Mouse (Mus musculus): Measurements from ENCODE around the gene Mkrn2. TPM values are rescaled to one million over a fixed set of nuclear protein-coding genes. Genes with fewer than 3 reads are reported as not detected.

Gene Mkrn2
- polyA plus RNA-seq, 1 experiment from 2014 or later: 32.4 TPM

GRCm38 (mm10) chr6:115594463-115594862, 7.2 kb upstream of the Mkrn2 start:
- Histone ChIP-seq H3K36me3 (ENCODE audit: control insufficient read depth, insufficient read depth, low read length) (no peaks in the 10 kb centered on the region), H3K4me3 (ENCODE audit: low read depth, low read length) (no peak overlapping the region), H3K27me3 (replicated peaks; ENCODE audit: control insufficient read depth, insufficient read depth, low read length) (no peaks in the 10 kb centered on the region), H3K27ac (replicated peaks; ENCODE audit: low read depth, low read length) (no peak overlapping the region), H3K4me2 (ENCODE audit: low read depth, low read length) (no peak overlapping the region), H3K9ac (ENCODE audit: low read depth, low read length) (no peak overlapping the region), H3K9me3 (ENCODE audit: control insufficient read depth, low read length) (no peaks in the 10 kb centered on the region), H3K4me1 (ENCODE audit: control insufficient read depth, insufficient read depth, low read length) (no peaks in the 10 kb centered on the region)
- 75% methylated on average over 3 of the region's 3 CpGs for WGBS
- no peak for ATAC-seq (ENCODE audit: low read depth)
- DNase-seq (ENCODE audit: low spot score): no peak

GRCm38 (mm10) chr6:115595667-115596066, 6.0 kb upstream of the Mkrn2 start:
- H3K36me3 ChIP-seq (ENCODE audit: control insufficient read depth, insufficient read depth, low read length): no peaks in the 10 kb centered on the region
- no peak overlapping the region for H3K4me2 ChIP-seq (ENCODE audit: low read depth, low read length)
- 59% methylated on average over 3 of the region's 3 CpGs for WGBS
- H3K4me1 ChIP-seq (ENCODE audit: control insufficient read depth, insufficient read depth, low read length): no peaks in the 10 kb centered on the region
- H3K9me3 ChIP-seq (ENCODE audit: control insufficient read depth, low read length): no peaks in the 10 kb centered on the region
- no peak overlapping the region for H3K9ac ChIP-seq (ENCODE audit: low read depth, low read length)
- ATAC-seq (ENCODE audit: low read depth): no peak
- no peak overlapping the region for H3K4me3 ChIP-seq (ENCODE audit: low read depth, low read length)
- H3K27me3 ChIP-seq (replicated peaks; ENCODE audit: control insufficient read depth, insufficient read depth, low read length): no peaks in the 10 kb centered on the region
- no peak overlapping the region for H3K27ac ChIP-seq (replicated peaks; ENCODE audit: low read depth, low read length)
- DNase-seq (ENCODE audit: low spot score): no peak

GRCm38 (mm10) chr6:115601322-115601714, 384 bp upstream of the Mkrn2 start:
- peak overlapping the region; percentile 54 for H3K4me2 ChIP-seq (ENCODE audit: low read depth, low read length)
- H3K27me3 ChIP-seq (replicated peaks; ENCODE audit: control insufficient read depth, insufficient read depth, low read length): no peaks in the 10 kb centered on the region
- ATAC-seq (ENCODE audit: low read depth): no peak
- H3K4me1 ChIP-seq (ENCODE audit: control insufficient read depth, insufficient read depth, low read length): peaks cover 9% of the 10 kb centered on the region
- no peaks in the 10 kb centered on the region for H3K36me3 ChIP-seq (ENCODE audit: control insufficient read depth, insufficient read depth, low read length)
- H3K27ac ChIP-seq (replicated peaks; ENCODE audit: low read depth, low read length): no peak overlapping the region
- H3K9me3 ChIP-seq (ENCODE audit: control insufficient read depth, low read length): no peaks in the 10 kb centered on the region
- peak overlapping the region; percentile 80 for H3K4me3 ChIP-seq (ENCODE audit: low read depth, low read length)
- WGBS: 73% methylated on average over 4 of the region's 4 CpGs
- DNase-seq (ENCODE audit: low spot score): no peak
- H3K9ac ChIP-seq (ENCODE audit: low read depth, low read length): no peak overlapping the region

DNA sequence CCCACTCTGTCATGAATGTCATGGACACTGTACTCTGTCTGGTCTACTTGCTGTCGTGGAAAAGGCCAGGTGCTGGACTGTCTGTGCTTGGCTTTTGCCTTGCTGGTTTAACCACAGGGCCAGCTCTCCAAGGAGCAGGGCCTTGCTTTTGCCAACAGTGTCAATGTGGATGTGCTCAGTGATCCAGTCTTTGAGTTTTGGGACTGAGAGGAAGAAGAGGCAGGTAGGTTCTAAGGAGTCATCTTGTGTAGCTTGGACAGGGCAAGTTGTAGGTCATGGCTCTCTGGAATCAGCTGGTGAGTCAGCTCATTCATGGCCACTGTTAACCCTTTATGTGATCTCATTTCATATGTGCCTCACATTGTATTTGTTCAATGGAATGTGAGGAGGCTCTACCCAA, 4.8 kb downstream of the Mkrn2 start:
- whole genome bisulfite sequencing: 65% methylated on average over 1 of the region's 1 CpGs
- Histone ChIP-seq H3K4me2 (ENCODE audit: low read depth, low read length) (no peak overlapping the region), H3K9ac (ENCODE audit: low read depth, low read length) (no peak overlapping the region), H3K27ac (replicated peaks; ENCODE audit: low read depth, low read length) (no peak overlapping the region), H3K4me1 (ENCODE audit: control insufficient read depth, insufficient read depth, low read length) (peaks cover 9% of the 10 kb centered on the region), H3K36me3 (ENCODE audit: control insufficient read depth, insufficient read depth, low read length) (peaks cover 26% of the 10 kb centered on the region), H3K27me3 (replicated peaks; ENCODE audit: control insufficient read depth, insufficient read depth, low read length) (no peaks in the 10 kb centered on the region), H3K9me3 (ENCODE audit: control insufficient read depth, low read length) (no peaks in the 10 kb centered on the region), H3K4me3 (ENCODE audit: low read depth, low read length) (no peak overlapping the region)
- DNase-seq (ENCODE audit: low spot score) (no peak), ATAC-seq (ENCODE audit: low read depth) (no peak)

GRCm38 (mm10) chr6:115607429-115607828, 5.7 kb downstream of the Mkrn2 start:
- H3K4me3 ChIP-seq (ENCODE audit: low read depth, low read length): no peak overlapping the region
- WGBS: 88% methylated on average over 4 of the region's 4 CpGs
- H3K27me3 ChIP-seq (replicated peaks; ENCODE audit: control insufficient read depth, insufficient read depth, low read length): no peaks in the 10 kb centered on the region
- ATAC-seq (ENCODE audit: low read depth) (no peak), DNase-seq (ENCODE audit: low spot score) (no peak)
- peaks cover 36% of the 10 kb centered on the region for H3K36me3 ChIP-seq (ENCODE audit: control insufficient read depth, insufficient read depth, low read length)
- no peak overlapping the region for H3K4me2 ChIP-seq (ENCODE audit: low read depth, low read length)
- no peaks in the 10 kb centered on the region for H3K9me3 ChIP-seq (ENCODE audit: control insufficient read depth, low read length)
- H3K4me1 ChIP-seq (ENCODE audit: control insufficient read depth, insufficient read depth, low read length): peaks cover 8% of the 10 kb centered on the region
- H3K27ac ChIP-seq (replicated peaks; ENCODE audit: low read depth, low read length): no peak overlapping the region
- H3K9ac ChIP-seq (ENCODE audit: low read depth, low read length): no peak overlapping the region

- DNase-seq (ENCODE audit: low spot score) (no peak), ATAC-seq (ENCODE audit: low read depth) (no peak)
- peaks cover 53% of the 10 kb centered on the region for H3K36me3 ChIP-seq (ENCODE audit: control insufficient read depth, insufficient read depth, low read length)
- H3K9me3 ChIP-seq (ENCODE audit: control insufficient read depth, low read length): no peaks in the 10 kb centered on the region
- H3K9ac ChIP-seq (ENCODE audit: low read depth, low read length): no peak overlapping the region
- no peak overlapping the region for H3K27ac ChIP-seq (replicated peaks; ENCODE audit: low read depth, low read length)
- no peak overlapping the region for H3K4me2 ChIP-seq (ENCODE audit: low read depth, low read length)
- no peaks in the 10 kb centered on the region for H3K4me1 ChIP-seq (ENCODE audit: control insufficient read depth, insufficient read depth, low read length)
- H3K27me3 ChIP-seq (replicated peaks; ENCODE audit: control insufficient read depth, insufficient read depth, low read length): no peaks in the 10 kb centered on the region
- WGBS: 67% methylated on average over 3 of the region's 3 CpGs
- H3K4me3 ChIP-seq (ENCODE audit: low read depth, low read length): no peak overlapping the region
Observed at GRCm38 (mm10) chr6:115609121-115609520, 7.4 kb downstream of the Mkrn2 start.

DNA sequence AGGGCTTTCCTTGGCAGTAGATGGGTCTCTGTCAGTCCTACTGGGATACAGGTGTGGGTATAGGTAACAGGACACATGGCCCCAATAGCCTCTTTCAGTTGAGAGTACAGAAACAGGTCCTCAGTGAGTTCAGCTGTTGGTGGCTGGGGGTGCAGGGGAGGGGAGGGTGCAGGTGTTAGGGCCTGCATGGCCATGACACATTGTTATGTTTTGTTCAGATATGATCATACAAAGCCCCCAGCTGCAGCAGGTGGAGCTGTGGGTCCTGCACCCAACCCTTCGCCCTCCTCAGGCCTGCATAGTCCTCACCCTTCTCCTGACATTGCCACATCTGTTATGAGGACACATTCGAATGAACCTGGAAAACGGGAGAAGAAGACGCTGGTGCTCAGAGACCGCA, 8.6 kb downstream of the Mkrn2 start:
- no peak overlapping the region for H3K27ac ChIP-seq (replicated peaks; ENCODE audit: low read depth, low read length)
- no peak overlapping the region for H3K4me2 ChIP-seq (ENCODE audit: low read depth, low read length)
- DNase-seq (ENCODE audit: low spot score): no peak
- no peak for ATAC-seq (ENCODE audit: low read depth)
- no peak overlapping the region for H3K9ac ChIP-seq (ENCODE audit: low read depth, low read length)
- H3K9me3 ChIP-seq (ENCODE audit: control insufficient read depth, low read length): no peaks in the 10 kb centered on the region
- H3K27me3 ChIP-seq (replicated peaks; ENCODE audit: control insufficient read depth, insufficient read depth, low read length): no peaks in the 10 kb centered on the region
- no peaks in the 10 kb centered on the region for H3K4me1 ChIP-seq (ENCODE audit: control insufficient read depth, insufficient read depth, low read length)
- no peak overlapping the region for H3K4me3 ChIP-seq (ENCODE audit: low read depth, low read length)
- 93% methylated on average over 5 of the region's 5 CpGs for WGBS
- H3K36me3 ChIP-seq (ENCODE audit: control insufficient read depth, insufficient read depth, low read length): peaks cover 64% of the 10 kb centered on the region

DNA sequence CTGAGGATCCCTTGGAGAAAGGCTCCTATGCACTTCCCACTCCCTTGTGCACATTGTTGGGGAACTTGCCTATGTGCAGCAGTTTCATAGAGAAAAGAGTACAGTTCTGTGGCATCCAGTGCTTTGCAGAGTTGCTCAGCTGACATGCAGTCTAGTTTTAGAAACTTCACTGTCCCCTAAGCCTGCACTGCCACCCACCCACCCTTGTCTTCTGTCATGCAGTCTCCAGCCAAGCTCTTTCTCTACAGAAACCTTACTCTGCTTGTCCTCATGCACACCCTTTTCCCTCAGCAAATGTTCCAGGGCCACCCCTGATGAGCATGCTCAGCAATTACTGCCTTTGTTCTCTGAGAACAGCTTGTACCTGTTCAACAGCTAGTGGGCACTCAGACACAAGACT, 12.1 kb downstream of the Mkrn2 start:
- ATAC-seq (ENCODE audit: low read depth) (no peak), DNase-seq (ENCODE audit: low spot score) (no peak)
- no peak overlapping the region for H3K9ac ChIP-seq (ENCODE audit: low read depth, low read length)
- no peaks in the 10 kb centered on the region for H3K4me1 ChIP-seq (ENCODE audit: control insufficient read depth, insufficient read depth, low read length)
- no peak overlapping the region for H3K4me3 ChIP-seq (ENCODE audit: low read depth, low read length)
- H3K4me2 ChIP-seq (ENCODE audit: low read depth, low read length): no peak overlapping the region
- H3K27ac ChIP-seq (replicated peaks; ENCODE audit: low read depth, low read length): no peak overlapping the region
- no peaks in the 10 kb centered on the region for H3K9me3 ChIP-seq (ENCODE audit: control insufficient read depth, low read length)
- peaks cover 95% of the 10 kb centered on the region for H3K36me3 ChIP-seq (ENCODE audit: control insufficient read depth, insufficient read depth, low read length)
- no peaks in the 10 kb centered on the region for H3K27me3 ChIP-seq (replicated peaks; ENCODE audit: control insufficient read depth, insufficient read depth, low read length)

- Histone ChIP-seq H3K4me2 (ENCODE audit: low read depth, low read length) (no peak overlapping the region), H3K9me3 (ENCODE audit: control insufficient read depth, low read length) (no peaks in the 10 kb centered on the region), H3K4me3 (ENCODE audit: low read depth, low read length) (no peak overlapping the region), H3K27me3 (replicated peaks; ENCODE audit: control insufficient read depth, insufficient read depth, low read length) (no peaks in the 10 kb centered on the region), H3K36me3 (ENCODE audit: control insufficient read depth, insufficient read depth, low read length) (peaks cover 99% of the 10 kb centered on the region), H3K27ac (replicated peaks; ENCODE audit: low read depth, low read length) (no peak overlapping the region), H3K4me1 (ENCODE audit: control insufficient read depth, insufficient read depth, low read length) (no peaks in the 10 kb centered on the region), H3K9ac (ENCODE audit: low read depth, low read length) (no peak overlapping the region)
- DNase-seq (ENCODE audit: low spot score) (no peak), ATAC-seq (ENCODE audit: low read depth) (no peak)
- 88% methylated on average over 3 of the region's 3 CpGs for WGBS
Observed at GRCm38 (mm10) chr6:115615983-115616382, 14.3 kb downstream of the Mkrn2 start.
